Mouse (Mus musculus) hindbrain, postnatal 0 days (tissue): ENCODE results near the gene Nectin1. TPM values are rescaled to one million over a fixed set of nuclear protein-coding genes. Genes with fewer than 3 reads are reported as not detected.
A peak's percentile ranks its signal among the peaks of the same experiment; 100 is the strongest.

Source experiments
- ATAC-seq: fragments of 200-750 bp; cut with Nextera tagmentation; 2 replicates; pipeline ENCODE4 v1.8.0; 2017; ENCODE audit warnings: mild to moderate bottlenecking, moderate TSS enrichment, moderate library complexity
- DNase-seq: peaks from one replicate; pipeline ENCODE4 v3.0.0-alpha.2; 2015; ENCODE audit warnings: low spot score
- H3K27ac ChIP-seq: fragments of 300-500 bp; sonication (generic); 2 replicates; pipeline ENCODE4 v1.5.1; 2014; ENCODE audit warnings: mild to moderate bottlenecking
- H3K27me3 ChIP-seq: fragments of 300-500 bp; sonication (generic); 2 replicates; pipeline ENCODE4 v1.6.1; 2014; ENCODE audit warnings: low read length, mixed read lengths; ENCODE audit not compliant: insufficient read depth
- H3K36me3 ChIP-seq: fragments of 300-500 bp; sonication (generic); 2 replicates; pipeline ENCODE4 v1.6.1; 2014; ENCODE audit warnings: low read length, mixed read lengths; ENCODE audit not compliant: insufficient read depth
- H3K4me1 ChIP-seq: fragments of 300-500 bp; sonication (generic); 2 replicates; pipeline ENCODE4 v1.6.1; 2014; ENCODE audit warnings: antibody characterized with exemption, low read length, mixed read lengths; ENCODE audit not compliant: insufficient read depth
- H3K4me2 ChIP-seq: fragments of 300-500 bp; sonication (generic); 2 replicates; pipeline ENCODE4 v1.6.1; 2014; ENCODE audit warnings: low read depth, mild to moderate bottlenecking, low read length, moderate library complexity, mixed read lengths
- H3K4me3 ChIP-seq: fragments of 300-500 bp; sonication (generic); 2 replicates; pipeline ENCODE4 v1.5.1; 2014; ENCODE audit warnings: low read length
- H3K9ac ChIP-seq: fragments of 300-500 bp; sonication (generic); replicated peaks from 2 replicates; pipeline ENCODE4 v1.6.1; 2014; ENCODE audit warnings: mild to moderate bottlenecking, low read length, moderate library complexity, mixed read lengths
- H3K9me3 ChIP-seq: fragments of 300-500 bp; sonication (generic); 2 replicates; pipeline ENCODE4 v1.6.1; 2016; ENCODE audit warnings: low read length, mixed read lengths
- CTCF ChIP-seq: IDR thresholded peaks from 2 replicates; pipeline ENCODE4 v1.5.1; 2016; ENCODE audit warnings: antibody characterized with exemption, control low read depth, low read depth
- WGBS: fragments of 180-500 bp; shearing (Covaris S2); extraction: QIAGEN DNeasy Blood & Tissue Kit; methylation state at CpG from one replicate; pipeline ENCODE4 v1.1.7; 2014; 5-methylcytosine and 5-hydroxymethylcytosine counted together
- polyA plus RNA-seq: library from polyadenylated mRNA; unstranded; fragments of >200 nt; fragmentation: Nextera tagmentation; extraction: Ambion mirVana; gene quantifications from 2 replicates; pipeline ENCODE4 v1.2.1, GENCODE M21; 2015
- total RNA-seq: library from RNA; depleted of rRNA; stranded (reverse); fragments of >200 nt; gene quantifications from 2 replicates; pipeline ENCODE4 v1.2.3, GENCODE M21; 2014

Nectin1 gene
- total and polyA plus RNA-seq, 2 experiments from 2014 or later: 17.1 to 72.8 TPM

- 44% methylated on average over 5 of the region's 5 CpGs for WGBS
- TF ChIP-seq CTCF: peak; percentile 73
- no peak overlapping the region for H3K4me3 ChIP-seq
- ATAC-seq (no peak), DNase-seq (peak; percentile 40)
- H3K4me1 ChIP-seq: peaks cover 5% of the 10 kb centered on the region; the same call in 1 of the 2 replicates
- H3K9ac ChIP-seq: no peak overlapping the region
- H3K36me3 ChIP-seq: no peaks in the 10 kb centered on the region
- no peak overlapping the region for H3K4me2 ChIP-seq
- no peaks in the 10 kb centered on the region; the same call in 1 of the 2 replicates for H3K27me3 ChIP-seq
- no peak overlapping the region for H3K27ac ChIP-seq
- H3K9me3 ChIP-seq: no peaks in the 10 kb centered on the region
These were observed 83.8 kb downstream of the Nectin1 start for GRCm38 (mm10) chr9:43827593-43827992.

- peaks cover 7% of the 10 kb centered on the region; the same call in 1 of the 2 replicates for H3K4me1 ChIP-seq
- H3K27me3 ChIP-seq: no peaks in the 10 kb centered on the region; the same call in 1 of the 2 replicates
- no peak for TF ChIP-seq CTCF
- ATAC-seq: no peak
- DNase-seq: no peak
- no peak overlapping the region for H3K9ac ChIP-seq
- no peaks in the 10 kb centered on the region for H3K36me3 ChIP-seq
- H3K9me3 ChIP-seq: no peaks in the 10 kb centered on the region
- WGBS: 74% methylated on average over 6 of the region's 6 CpGs
- no peak overlapping the region for H3K27ac ChIP-seq
- no peak overlapping the region for H3K4me3 ChIP-seq
- H3K4me2 ChIP-seq: no peak overlapping the region
These were observed 85.2 kb downstream of the Nectin1 start for GRCm38 (mm10) chr9:43828960-43829359.

- 39% methylated on average over 8 of the region's 8 CpGs for WGBS
- Histone ChIP-seq H3K4me1 (peaks cover 11% of the 10 kb centered on the region; the same call in 1 of the 2 replicates), H3K9ac (no peak overlapping the region), H3K27ac (peak overlapping the region; percentile 52; the same call in 1 of the 2 replicates), H3K36me3 (no peaks in the 10 kb centered on the region), H3K27me3 (no peaks in the 10 kb centered on the region; the same call in 1 of the 2 replicates), H3K4me2 (no peak overlapping the region), H3K9me3 (no peaks in the 10 kb centered on the region), H3K4me3 (no peak overlapping the region)
- TF ChIP-seq CTCF: no peak
- peak; percentile 66 for DNase-seq
- ATAC-seq: peak; percentile 72; the same call in 1 of the 2 replicates
These were observed 89.4 kb downstream of the Nectin1 start for GRCm38 (mm10) chr9:43833232-43833631.

GRCm38 (mm10) chr9:43834283-43834682 lies 90.5 kb downstream of the Nectin1 start:
- Histone ChIP-seq H3K9me3 (no peaks in the 10 kb centered on the region), H3K4me1 (peaks cover 6% of the 10 kb centered on the region; the same call in 1 of the 2 replicates), H3K9ac (no peak overlapping the region), H3K4me2 (no peak overlapping the region), H3K27me3 (no peaks in the 10 kb centered on the region; the same call in 1 of the 2 replicates), H3K4me3 (no peak overlapping the region), H3K36me3 (no peaks in the 10 kb centered on the region), H3K27ac (peak overlapping the region; percentile 52; the same call in 1 of the 2 replicates)
- WGBS: 48% methylated on average over 13 of the region's 13 CpGs
- TF ChIP-seq CTCF: no peak
- DNase-seq: peak; percentile 52
- ATAC-seq: peak; percentile 31; the same call in 1 of the 2 replicates

- Histone ChIP-seq H3K4me1 (peaks cover 15% of the 10 kb centered on the region), H3K27me3 (no peaks in the 10 kb centered on the region), H3K36me3 (no peaks in the 10 kb centered on the region), H3K27ac (no peak overlapping the region), H3K9ac (no peak overlapping the region), H3K4me2 (no peak overlapping the region), H3K9me3 (no peaks in the 10 kb centered on the region), H3K4me3 (no peak overlapping the region)
- no peak for DNase-seq
- no peak for TF ChIP-seq CTCF
- no peak for ATAC-seq
- WGBS: 69% methylated on average over 2 of the region's 2 CpGs
These were observed 94.8 kb downstream of the Nectin1 start for GRCm38 (mm10) chr9:43838561-43838960.

GRCm38 (mm10) chr9:43842921-43843577 lies 99.3 kb downstream of the Nectin1 start:
- no peak for TF ChIP-seq CTCF
- Histone ChIP-seq H3K9ac (no peak overlapping the region), H3K27me3 (no peaks in the 10 kb centered on the region), H3K4me1 (peaks cover 9% of the 10 kb centered on the region), H3K36me3 (no peaks in the 10 kb centered on the region), H3K9me3 (no peaks in the 10 kb centered on the region), H3K4me3 (no peak overlapping the region), H3K27ac (no peak overlapping the region), H3K4me2 (no peak overlapping the region)
- 15% methylated on average over 7 of the region's 8 CpGs for WGBS
- peak; percentile 55 for DNase-seq
- peak; percentile 60 for ATAC-seq

GRCm38 (mm10) chr9:43843711-43844127 lies 99.9 kb downstream of the Nectin1 start:
- H3K4me1 ChIP-seq: peaks cover 9% of the 10 kb centered on the region
- no peaks in the 10 kb centered on the region for H3K36me3 ChIP-seq
- ATAC-seq (no peak), DNase-seq (no peak)
- H3K27ac ChIP-seq: no peak overlapping the region
- no peaks in the 10 kb centered on the region for H3K27me3 ChIP-seq
- no peak overlapping the region for H3K9ac ChIP-seq
- H3K4me2 ChIP-seq: no peak overlapping the region
- TF ChIP-seq CTCF: no peak
- H3K9me3 ChIP-seq: no peaks in the 10 kb centered on the region
- H3K4me3 ChIP-seq: no peak overlapping the region
- WGBS: 5% methylated on average over 3 of the region's 3 CpGs
